Mouse (Mus musculus): ENCODE results near the gene Chl1.
A peak's percentile ranks its signal among the peaks of the same experiment; 100 is the strongest.

Gene Chl1

GRCm38 (mm10) chr6:103510392-103511289, at the start of gene Chl1:
Chl1 (plus strand) TSS chr6:103510586.
- DNase-seq (ENCODE audit: low spot score): peak; percentile 29

DNA sequence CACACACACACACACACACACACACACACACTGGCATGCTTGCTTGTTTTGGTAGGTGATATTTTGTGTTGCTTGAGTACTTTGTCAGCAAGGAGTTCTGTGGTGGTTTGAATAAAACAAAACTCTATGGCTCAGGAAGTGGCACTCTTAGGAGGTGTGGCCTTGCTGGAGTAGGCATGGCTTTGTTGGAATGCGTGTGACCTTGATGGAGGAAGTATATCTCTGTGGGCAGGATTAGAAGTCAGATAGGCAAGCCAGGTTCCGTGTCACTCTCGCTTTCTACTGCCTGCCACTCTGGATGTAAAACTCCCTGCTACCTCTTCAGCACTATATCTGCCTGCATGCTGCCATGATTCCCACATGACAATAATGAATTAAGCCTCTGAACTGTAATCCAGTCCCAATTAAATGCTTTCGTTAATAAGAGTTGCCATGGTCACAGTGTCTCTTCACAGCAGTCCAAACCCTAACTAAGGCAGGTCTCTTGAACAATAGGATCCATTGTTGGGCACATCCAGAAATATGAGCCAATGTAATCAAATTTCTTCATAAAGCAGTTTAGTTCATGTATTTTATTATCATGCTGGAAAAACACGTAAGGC, 44.8 kb upstream of the Chl1 start:
- DNase-seq (ENCODE audit: low spot score): no peak

DNA sequence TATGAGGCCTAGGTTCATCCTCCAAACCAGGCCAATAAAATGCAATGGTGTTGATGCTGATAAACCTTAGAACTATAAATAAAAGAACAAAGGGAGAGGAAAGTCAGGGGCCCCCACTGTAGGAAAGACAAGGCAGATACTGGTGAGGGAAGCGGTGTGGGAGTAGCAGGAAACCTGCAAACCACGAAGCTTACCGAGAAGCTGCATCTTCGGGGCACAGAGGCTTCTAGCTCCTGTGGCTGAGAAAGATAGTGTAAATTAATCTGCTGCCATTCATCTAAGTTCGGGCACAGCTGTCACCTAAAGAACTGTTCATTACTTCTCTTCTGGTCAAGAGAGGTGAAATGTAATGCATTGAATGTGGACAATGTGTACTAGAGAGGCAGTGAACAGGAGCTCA, 37.1 kb upstream of the Chl1 start:
- no peak for DNase-seq (ENCODE audit: low spot score)

GRCm38 (mm10) chr6:103487199-103487598, 23.2 kb upstream of the Chl1 start:
- no peak for DNase-seq (ENCODE audit: low spot score)

DNA sequence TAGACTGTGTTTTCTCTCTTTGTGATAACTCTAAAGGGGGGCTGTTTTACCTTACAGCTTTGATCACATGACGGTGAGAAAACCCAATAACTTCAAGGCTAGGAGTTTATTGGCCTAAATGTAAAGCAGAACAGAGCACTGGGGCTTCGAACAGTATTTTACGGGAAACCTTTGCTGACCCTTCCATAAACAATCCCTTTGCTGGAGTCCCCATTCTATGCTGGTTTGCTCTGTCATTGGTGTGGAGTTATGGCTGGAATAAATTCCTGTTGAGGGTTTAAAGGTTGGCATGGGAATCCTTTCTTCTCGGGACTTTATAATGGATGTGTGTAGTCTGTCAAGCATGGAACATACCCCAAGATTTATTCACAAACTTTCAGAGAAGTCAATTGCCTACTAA, 12.0 kb upstream of the Chl1 start:
- no peak for DNase-seq (ENCODE audit: low spot score)

DNA sequence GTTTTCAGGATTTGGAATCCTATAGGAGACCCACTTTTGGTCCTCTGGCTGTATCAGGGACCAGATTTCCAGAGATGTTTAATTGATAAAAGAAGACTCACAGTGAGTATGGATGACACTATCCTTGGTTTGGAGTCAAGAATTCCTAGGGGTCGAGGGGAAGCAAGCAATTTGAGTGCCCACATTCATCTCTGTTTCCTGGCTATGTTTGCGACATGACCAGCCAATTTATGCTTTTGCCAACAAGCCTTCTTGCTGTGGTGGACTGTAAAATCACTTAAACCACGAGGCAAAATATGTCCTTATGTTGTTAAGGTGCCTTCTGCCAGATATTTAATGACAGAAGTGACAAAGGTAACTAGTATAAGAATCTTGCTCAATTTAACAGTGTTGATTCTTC, 6.3 kb upstream of the Chl1 start:
- no peak for DNase-seq (ENCODE audit: low spot score)

DNA sequence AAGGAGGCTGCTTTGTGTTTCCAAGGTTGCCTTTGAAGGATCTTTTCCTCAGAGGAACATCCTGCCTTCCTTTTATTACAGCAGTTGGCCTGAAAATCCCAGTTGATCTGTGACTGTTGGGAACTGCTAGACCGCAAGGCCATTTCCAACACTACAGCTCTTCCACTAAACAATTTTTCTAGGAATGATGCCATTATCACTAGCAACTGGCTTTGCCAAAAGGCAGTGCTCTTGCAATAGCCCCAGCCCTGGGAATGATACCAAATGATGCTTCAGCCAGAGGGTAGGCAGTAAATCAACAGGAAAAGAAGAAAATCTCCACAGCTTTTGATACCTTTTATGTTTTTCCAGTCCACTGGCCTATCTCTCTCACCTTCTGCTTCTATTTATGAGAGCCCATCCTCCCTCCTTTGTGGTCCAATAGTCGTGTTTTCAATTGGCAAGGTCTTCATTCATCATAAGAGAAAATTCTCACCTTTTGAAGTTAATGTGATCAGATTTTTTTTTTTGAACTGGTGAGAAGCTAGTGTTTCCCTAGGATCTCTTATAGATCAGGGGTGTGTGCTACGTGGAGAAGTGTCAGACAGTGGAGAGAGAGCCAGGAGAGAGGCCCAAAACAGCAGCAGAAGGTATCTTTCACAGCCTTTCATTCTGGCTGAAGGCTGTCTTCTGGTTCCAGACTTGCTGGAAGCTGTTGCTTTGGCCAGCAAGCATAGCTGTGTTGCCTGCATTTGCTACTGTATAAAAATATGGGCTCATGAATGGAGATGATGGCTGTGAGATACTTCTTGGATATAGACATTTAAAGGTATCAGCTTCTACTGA, 2.4 kb upstream of the Chl1 start:
- DNase-seq (ENCODE audit: low spot score): peak; percentile 6

DNA sequence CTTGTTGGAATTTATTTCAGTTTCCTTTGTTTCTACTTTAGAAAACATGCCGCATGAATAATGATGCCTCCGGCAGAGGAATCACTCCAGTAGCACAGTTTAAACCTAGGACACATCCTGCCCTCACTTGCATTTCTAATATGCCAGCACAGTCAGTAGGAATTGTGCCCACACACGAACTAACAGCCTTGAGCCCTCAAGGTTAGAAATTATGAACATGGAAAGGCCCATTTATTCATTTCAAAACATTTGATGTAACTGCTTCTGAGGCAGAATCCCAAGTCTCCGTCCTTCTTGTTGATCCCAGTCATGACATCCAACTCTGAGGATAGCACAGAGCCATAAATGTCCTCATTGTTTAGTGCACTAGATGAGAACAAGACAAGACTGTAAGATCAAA, 790 bp upstream of the Chl1 start:
- no peak for DNase-seq (ENCODE audit: low spot score)

DNA sequence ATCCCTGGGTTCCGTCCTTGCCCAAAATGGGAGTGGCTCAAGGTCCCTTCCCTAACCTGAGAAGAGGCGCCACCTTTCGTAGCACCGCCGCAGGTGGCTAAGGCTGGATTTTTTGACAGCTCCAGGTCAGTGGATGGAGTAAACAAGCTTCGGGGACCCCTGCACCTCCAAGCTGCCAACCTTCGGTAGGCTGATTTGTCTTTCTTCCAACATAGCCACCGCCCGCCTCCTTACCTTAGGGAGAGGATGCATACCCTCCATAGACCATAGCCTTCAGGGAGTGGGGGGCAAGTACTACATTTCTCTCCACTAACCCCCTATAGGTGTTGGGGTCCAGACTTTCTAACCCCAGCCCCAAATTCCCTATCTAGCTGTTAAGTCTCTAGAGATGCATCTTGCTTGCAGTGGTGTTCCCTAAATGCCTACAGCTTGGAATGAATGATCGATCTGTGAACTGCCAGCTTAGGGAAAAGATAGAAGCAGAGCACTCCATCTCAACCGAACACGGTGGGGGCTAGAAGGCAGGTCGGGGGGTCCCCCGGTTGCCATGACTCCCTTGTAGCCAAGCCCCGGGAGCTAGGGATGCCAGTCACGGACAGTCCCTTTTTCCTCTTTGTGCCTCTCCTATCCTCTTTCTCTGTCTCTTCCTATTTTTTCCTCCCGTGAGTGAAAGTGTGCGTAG, 1.0 kb downstream of the Chl1 start:
- DNase-seq (ENCODE audit: low spot score): peak; percentile 6

DNA sequence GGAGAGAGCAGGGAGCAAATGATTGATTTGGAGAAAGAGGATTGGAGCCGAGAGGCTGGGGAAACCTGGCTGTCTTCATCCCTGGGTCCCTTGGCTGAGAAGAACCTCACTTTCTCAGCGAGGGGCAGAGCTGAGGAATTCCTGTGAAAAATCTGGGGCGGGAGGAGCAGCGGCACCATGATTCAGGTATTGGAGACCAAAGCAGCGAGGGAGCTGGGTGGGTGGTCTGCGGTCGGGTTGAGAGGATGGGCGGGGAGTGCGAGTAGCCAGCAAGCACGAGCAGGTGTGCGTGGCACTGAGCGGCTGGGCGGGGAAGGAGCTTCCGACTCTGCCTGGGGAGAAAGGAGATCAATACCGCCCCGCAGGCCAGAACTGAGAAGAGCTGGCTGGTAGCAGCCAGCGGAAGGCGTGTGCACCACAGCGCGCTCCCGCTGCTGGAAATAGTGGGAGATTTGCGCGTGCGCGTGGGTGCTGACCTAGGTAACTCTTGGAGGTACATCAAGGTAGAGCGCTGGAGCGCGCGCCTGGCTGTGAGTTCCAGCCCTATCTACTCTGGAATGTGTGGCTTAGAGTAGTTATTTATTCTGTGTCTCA, 1.7 kb downstream of the Chl1 start:
- peak; percentile 17 for DNase-seq (ENCODE audit: low spot score)

GRCm38 (mm10) chr6:103512911-103513321, 2.5 kb downstream of the Chl1 start:
- no peak for DNase-seq (ENCODE audit: low spot score)

DNA sequence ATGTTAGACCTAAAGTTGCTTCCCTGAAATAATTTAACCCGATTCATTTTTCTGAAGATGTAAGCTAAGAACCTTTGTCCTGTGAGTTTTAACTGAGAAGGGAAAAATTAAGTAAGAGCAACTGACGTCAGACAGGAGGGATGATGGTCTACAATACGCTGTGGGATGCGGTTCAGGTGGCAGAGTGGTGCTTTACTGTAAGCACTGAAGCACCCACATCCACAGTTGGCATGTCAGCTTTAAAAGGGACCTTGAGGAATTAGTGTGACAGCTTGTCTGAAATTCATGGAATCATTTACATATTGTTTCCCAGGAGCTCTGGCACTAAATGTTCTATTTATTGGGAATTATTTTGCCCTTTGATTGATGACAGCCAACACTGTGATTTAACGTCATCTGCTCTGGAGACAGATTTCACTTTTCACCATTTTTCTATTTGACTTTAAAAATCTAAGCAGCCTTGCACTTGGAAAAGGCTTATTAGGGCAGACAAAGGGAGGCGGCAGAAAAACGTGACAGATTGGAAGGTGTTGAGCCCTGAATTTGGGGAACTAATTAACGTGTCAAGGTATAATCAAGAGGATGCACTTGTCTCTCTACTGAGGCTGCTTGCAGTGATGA, 3.3 kb downstream of the Chl1 start:
- DNase-seq (ENCODE audit: low spot score): no peak

GRCm38 (mm10) chr6:103514346-103514745, 4.0 kb downstream of the Chl1 start:
- no peak for DNase-seq (ENCODE audit: low spot score)

DNA sequence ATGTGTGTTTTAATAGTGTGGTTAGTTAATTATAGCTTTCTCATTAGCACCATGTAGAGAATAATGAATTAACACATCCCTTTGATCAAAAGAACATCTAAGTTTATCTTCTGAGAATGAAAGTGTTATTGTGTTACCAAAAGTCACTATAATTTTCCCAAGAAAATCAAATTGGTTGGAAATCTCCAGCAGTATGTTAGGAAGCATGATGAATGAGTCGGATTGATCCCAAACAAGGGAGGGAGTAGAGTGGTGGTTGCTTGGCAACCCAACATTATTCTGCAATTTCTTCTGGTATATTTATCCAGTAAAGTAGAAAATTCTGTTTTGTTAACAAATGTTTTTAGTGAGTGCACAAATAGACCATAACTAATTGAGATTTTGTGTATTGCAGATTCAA, 4.4 kb downstream of the Chl1 start:
- no peak for DNase-seq (ENCODE audit: low spot score)

DNA sequence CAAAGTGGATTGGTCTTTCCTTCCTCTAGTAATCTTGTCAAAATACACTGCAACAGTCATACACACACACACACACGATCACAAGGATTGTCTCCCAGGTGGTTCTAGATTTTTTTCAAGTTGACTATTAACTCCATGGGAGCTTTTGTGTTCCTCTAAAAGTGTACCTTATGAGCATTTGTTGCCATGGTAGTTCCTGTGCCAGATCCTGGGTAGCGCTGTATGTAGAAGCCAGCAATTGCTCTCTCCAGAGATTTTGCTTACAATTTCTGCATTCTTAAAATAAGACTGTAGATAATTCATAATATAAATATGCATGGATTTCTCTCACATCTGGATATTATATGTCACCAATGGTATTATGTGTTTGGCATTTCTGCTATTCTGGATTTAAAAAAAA, 9.2 kb downstream of the Chl1 start:
- no peak for DNase-seq (ENCODE audit: low spot score)

DNA sequence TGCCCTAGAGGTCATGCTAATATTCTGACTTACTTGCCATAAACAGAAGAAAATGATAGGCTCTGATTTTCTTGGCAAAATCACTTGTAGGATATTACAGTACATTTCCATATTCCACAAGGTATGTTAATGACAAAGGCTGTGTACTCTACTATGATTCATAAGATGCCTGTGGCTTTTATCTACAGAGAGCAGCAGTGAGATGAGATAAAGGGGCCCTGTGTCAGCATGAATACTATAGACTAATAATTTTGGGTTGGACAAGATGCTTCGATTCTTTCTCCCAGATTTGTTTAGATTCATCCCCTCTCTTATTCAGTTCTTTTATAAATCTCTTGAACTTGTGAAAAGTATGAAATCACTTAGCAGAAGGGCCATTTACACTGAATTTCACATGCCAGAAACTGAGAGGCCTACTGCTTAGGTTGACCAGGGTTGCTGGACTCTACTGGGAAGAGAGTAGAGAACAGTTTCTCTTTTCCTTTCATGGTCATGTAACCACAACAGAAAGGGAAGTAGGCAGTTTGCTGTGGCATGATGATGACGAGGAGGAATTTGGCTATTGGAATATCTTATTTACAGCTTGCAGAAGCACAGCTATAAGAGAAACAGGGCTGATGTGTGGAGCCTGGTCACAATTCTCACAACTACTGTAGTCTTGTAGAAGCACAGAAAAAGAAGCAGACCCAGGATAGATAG, 15.1 kb downstream of the Chl1 start:
- DNase-seq (ENCODE audit: low spot score): no peak

- no peak for DNase-seq (ENCODE audit: low spot score)
Measured at GRCm38 (mm10) chr6:103526945-103527777, 16.8 kb downstream of the Chl1 start.

DNA sequence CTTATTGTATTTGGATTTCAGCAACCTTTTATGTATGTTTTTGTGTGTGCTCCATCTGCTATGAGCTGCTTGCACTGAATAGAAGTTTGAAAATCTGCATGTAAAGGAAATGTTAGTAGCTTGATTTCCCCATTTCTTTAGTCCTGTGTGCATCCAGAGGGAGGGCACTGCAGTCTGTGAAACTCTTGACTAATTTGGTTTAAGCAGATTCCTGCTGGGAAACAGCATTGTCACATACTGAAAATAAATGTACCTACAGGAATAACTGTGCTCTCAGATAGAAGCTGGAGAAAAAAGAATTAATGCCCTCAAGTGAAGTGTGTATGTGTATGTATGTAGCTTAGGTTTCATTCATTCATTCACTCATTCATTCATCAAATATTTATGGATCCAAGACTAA, 22.7 kb downstream of the Chl1 start:
- no peak for DNase-seq (ENCODE audit: low spot score)

DNA sequence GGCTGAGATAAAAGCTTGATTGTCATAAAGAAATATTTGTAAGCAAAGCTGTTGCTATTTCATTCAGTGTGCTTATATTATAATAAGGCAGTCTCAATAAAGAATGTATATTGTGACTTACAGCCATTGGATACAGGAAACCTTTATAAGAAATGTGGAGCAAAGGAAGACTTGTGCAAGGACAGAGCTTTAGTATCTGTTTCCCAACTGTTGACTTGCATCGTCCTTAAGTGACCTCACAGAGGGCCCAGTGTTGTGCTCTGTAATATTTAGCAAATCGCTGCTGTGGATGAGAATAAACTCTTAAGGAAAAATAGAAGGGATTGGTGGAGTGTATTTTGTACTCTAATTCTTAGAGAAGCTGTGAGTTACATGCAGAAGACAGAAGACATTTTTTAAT, 23.6 kb downstream of the Chl1 start:
- no peak for DNase-seq (ENCODE audit: low spot score)

- DNase-seq (ENCODE audit: low spot score): no peak
Measured at GRCm38 (mm10) chr6:103542576-103542975, 32.2 kb downstream of the Chl1 start.
